Mouse (Mus musculus): ENCODE measurements around the gene Panx1.

GRCm38 (mm10) chr9:15007566-15007965 is 37.7 kb downstream of the Panx1 start:
- no peak for TF ChIP-seq ZMIZ1 (IDR thresholded peaks at IDR 0.05; ENCODE audit: low read depth, low read length)
- no peak for TF ChIP-seq POLR2A (IDR thresholded peaks at IDR 0.05; ENCODE audit: control insufficient read depth in 1 of 2, insufficient read depth in 1 of 2, low read depth in 1 of 2, low read length in 2 of 2, poor library complexity in 1 of 2)
- TF ChIP-seq CTCF (IDR thresholded peaks at IDR 0.05 in 2 of 3, conservative IDR thresholded peaks at IDR 0.05 in 1 of 3; ENCODE audit: control insufficient read depth in 1 of 3, insufficient read depth in 1 of 3, low read depth in 2 of 3, low read length in 3 of 3, poor library complexity in 1 of 3, severe bottlenecking in 1 of 3) = no peak
- TF ChIP-seq MYC (IDR thresholded peaks at IDR 0.05; ENCODE audit: low read depth, low read length) = no peak
- TF ChIP-seq E2F4 (IDR thresholded peaks at IDR 0.05; ENCODE audit: borderline replicate concordance, low read depth, low read length) = no peak
- no peak for TF ChIP-seq RAD21 (IDR thresholded peaks at IDR 0.05; ENCODE audit: low read depth, low read length)
- no peak for TF ChIP-seq JUND (IDR thresholded peaks at IDR 0.05; ENCODE audit: low read depth, low read length)
- TF ChIP-seq MAFK (IDR thresholded peaks at IDR 0.05; ENCODE audit: borderline replicate concordance, low read depth, low read length) = no peak
